Mouse (Mus musculus): Measurements from ENCODE around the gene Psma1.

GRCm38 (mm10) chr7:114275372-114276004 lies 430 bp downstream of the Psma1 start:
- TF ChIP-seq CTCF (IDR thresholded peaks at IDR 0.05; ENCODE audit: control insufficient read depth, insufficient read depth, insufficient replicate concordance, low read depth, low read length), result no peak
- no peak for TF ChIP-seq POLR2A (IDR thresholded peaks at IDR 0.05; ENCODE audit: control insufficient read depth, low read depth, low read length)

Data from testis, adult 2 months (tissue).